Mouse (Mus musculus) embryonic facial prominence, embryonic 15.5 days (tissue): ENCODE measurements around the gene BC052040. TPM values are rescaled to one million over a fixed set of nuclear protein-coding genes. Genes with fewer than 3 reads are reported as not detected.
A peak's percentile ranks its signal among the peaks of the same experiment; 100 is the strongest.

ENCODE experiments used
- ATAC-seq: fragments of 200-750 bp; cut with Nextera tagmentation; 2 replicates; pipeline ENCODE4 v1.8.0; 2017; ENCODE audit warnings: low read depth, moderate TSS enrichment; ENCODE audit not compliant: insufficient number of reproducible peaks, low FRiP score, low TSS enrichment
- H3K27ac ChIP-seq: fragments of 300-500 bp; sonication (generic); replicated peaks from 2 replicates; pipeline ENCODE4 v1.5.1; 2015; ENCODE audit warnings: mild to moderate bottlenecking, inconsistent platforms
- H3K27me3 ChIP-seq: fragments of 300-500 bp; sonication (generic); 2 replicates; pipeline ENCODE4 v1.6.1; 2015; ENCODE audit warnings: inconsistent platforms
- H3K36me3 ChIP-seq: fragments of 300-500 bp; sonication (generic); 2 replicates; pipeline ENCODE4 v1.6.1; 2015; ENCODE audit warnings: mild to moderate bottlenecking, inconsistent platforms
- H3K4me1 ChIP-seq: fragments of 300-500 bp; sonication (generic); 2 replicates; pipeline ENCODE4 v1.6.1; 2015; ENCODE audit warnings: inconsistent platforms
- H3K4me2 ChIP-seq: fragments of 300-500 bp; sonication (generic); replicated peaks from 2 replicates; pipeline ENCODE4 v1.6.1; 2015; ENCODE audit warnings: mild to moderate bottlenecking, inconsistent platforms
- H3K4me3 ChIP-seq: fragments of 300-500 bp; sonication (generic); replicated peaks from 2 replicates; pipeline ENCODE4 v1.5.1; 2015; ENCODE audit warnings: mild to moderate bottlenecking, inconsistent platforms
- H3K9ac ChIP-seq: fragments of 300-500 bp; sonication (generic); 2 replicates; pipeline ENCODE4 v1.6.1; 2015; ENCODE audit warnings: inconsistent platforms
- H3K9me3 ChIP-seq: fragments of 300-500 bp; sonication (generic); replicated peaks from 2 replicates; pipeline ENCODE4 v1.6.1; 2016; ENCODE audit warnings: inconsistent platforms
- WGBS: fragments of 180-500 bp; shearing (Covaris S2); methylation state at CpG from one replicate; pipeline ENCODE4 v1.1.7; 2015; 5-methylcytosine and 5-hydroxymethylcytosine counted together
- polyA plus RNA-seq: library from polyadenylated mRNA; unstranded; fragments of >200 nt; fragmentation: Nextera tagmentation; extraction: Ambion mirVana; gene quantifications from 2 replicates; pipeline ENCODE4 v1.2.1, GENCODE M21; 2015

BC052040 gene
- polyA plus RNA-seq, 1 experiment from 2014 or later: 11.5 TPM

- H3K9me3 ChIP-seq: no peaks in the 10 kb centered on the region
- H3K9ac ChIP-seq: no peak overlapping the region
- H3K27me3 ChIP-seq: no peaks in the 10 kb centered on the region
- H3K4me2 ChIP-seq: no peak overlapping the region
- 79% methylated on average over 1 of the region's 1 CpGs for WGBS
- H3K27ac ChIP-seq: no peak overlapping the region
- ATAC-seq: no peak
- 0 out of 2 replicates have a peak, but pooled peaks cover 6% of the 10 kb centered on the region for H3K4me1 ChIP-seq
- no peaks in the 10 kb centered on the region for H3K36me3 ChIP-seq
- H3K4me3 ChIP-seq: no peak overlapping the region
These were observed 191.2 kb downstream of the BC052040 start for GRCm38 (mm10) chr2:115772709-115773108.

DNA sequence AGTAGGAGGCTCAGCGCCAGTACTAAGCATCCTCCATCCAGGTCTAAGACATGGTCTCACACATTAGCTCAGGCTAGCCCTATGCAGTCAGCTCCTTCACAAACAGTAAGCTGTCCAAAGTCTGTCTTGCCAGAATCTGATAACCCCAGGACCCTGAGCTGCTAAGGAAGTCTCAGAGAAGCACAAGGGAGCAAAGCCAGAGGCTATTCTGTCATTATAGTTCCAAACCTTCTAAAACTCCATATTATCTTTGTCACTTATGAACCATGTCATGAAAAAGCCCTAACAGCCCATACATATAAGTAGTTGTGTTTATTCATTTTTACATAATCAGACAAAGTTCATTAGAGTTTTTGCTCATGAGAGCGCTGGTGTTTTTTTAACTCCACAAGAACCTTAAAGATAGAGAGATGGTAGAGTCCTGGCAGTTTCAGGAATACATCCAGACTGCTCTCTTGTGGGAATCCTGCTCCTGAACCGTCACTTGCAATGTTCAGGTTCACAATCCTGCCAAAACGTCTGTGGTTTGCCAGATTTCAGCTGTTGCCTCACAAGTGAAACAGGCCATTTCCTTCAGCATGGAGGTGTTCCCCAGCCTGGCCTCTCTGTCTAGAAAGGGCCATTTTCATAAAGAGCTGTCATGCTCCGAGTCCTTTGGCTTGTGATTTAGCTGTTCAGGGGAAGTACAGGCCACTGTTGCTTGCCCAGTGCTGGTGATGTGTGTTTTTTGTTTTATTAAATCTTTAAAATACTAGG lies 192.8 kb downstream of the BC052040 start:
- Histone ChIP-seq H3K27me3 (no peaks in the 10 kb centered on the region), H3K9me3 (no peaks in the 10 kb centered on the region), H3K9ac (no peak overlapping the region), H3K4me3 (no peak overlapping the region), H3K36me3 (no peaks in the 10 kb centered on the region), H3K27ac (no peak overlapping the region), H3K4me2 (no peak overlapping the region), H3K4me1 (0 out of 2 replicates have a peak, but pooled peaks cover 6% of the 10 kb centered on the region)
- 68% methylated on average over 5 of the region's 5 CpGs for WGBS
- ATAC-seq: no peak

GRCm38 (mm10) chr2:115775488-115776217 lies 194.1 kb downstream of the BC052040 start:
- no peak overlapping the region for H3K9ac ChIP-seq
- H3K4me2 ChIP-seq: no peak overlapping the region
- no peaks in the 10 kb centered on the region for H3K9me3 ChIP-seq
- H3K27me3 ChIP-seq: no peaks in the 10 kb centered on the region
- 45% methylated on average over 8 of the region's 8 CpGs for WGBS
- H3K4me3 ChIP-seq: no peak overlapping the region
- no peaks in the 10 kb centered on the region for H3K36me3 ChIP-seq
- no peak overlapping the region for H3K27ac ChIP-seq
- no peak for ATAC-seq
- 0 out of 2 replicates have a peak, but pooled peaks cover 6% of the 10 kb centered on the region for H3K4me1 ChIP-seq

- Histone ChIP-seq H3K4me3 (no peak overlapping the region), H3K36me3 (no peaks in the 10 kb centered on the region), H3K9me3 (no peaks in the 10 kb centered on the region), H3K27me3 (no peaks in the 10 kb centered on the region), H3K4me2 (no peak overlapping the region), H3K4me1 (0 out of 2 replicates have a peak, but pooled peaks cover 6% of the 10 kb centered on the region), H3K9ac (no peak overlapping the region), H3K27ac (no peak overlapping the region)
- no peak for ATAC-seq
- WGBS: 64% methylated on average over 17 of the region's 17 CpGs
These were observed 195.7 kb downstream of the BC052040 start for GRCm38 (mm10) chr2:115776924-115777860.

DNA sequence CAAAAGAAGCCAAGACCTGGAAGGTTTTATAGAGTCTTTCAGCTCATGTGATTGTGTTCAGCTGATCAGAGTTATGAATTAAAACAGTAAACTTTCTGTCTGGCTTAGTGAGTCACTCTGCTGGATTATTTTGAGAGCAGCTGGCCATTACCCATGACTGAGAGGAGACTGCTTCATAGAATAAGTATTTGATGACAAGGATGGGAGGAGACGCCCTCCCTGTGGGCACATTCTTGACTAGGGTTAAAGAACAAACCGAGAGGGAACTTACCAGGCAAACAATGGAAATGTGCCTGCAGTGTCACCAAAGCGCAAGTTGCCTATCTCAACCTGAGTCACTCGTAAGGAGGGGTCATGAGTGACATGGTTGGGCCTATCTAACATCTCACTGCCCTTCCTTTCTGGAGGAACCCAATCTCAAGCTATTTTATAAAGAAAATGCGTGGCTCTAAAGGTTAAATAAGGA lies 199.1 kb downstream of the BC052040 start:
- WGBS: 71% methylated on average over 5 of the region's 5 CpGs

GRCm38 (mm10) chr2:115785687-115786086 lies 204.2 kb downstream of the BC052040 start:
- H3K27ac ChIP-seq: no peak overlapping the region
- no peak for ATAC-seq

More for the DNA sequence above, 199.1 kb downstream of the BC052040 start:
- no peak overlapping the region for H3K27ac ChIP-seq
- no peak overlapping the region for H3K4me3 ChIP-seq
- 0 out of 2 replicates have a peak, but pooled peaks cover 6% of the 10 kb centered on the region for H3K4me1 ChIP-seq
- H3K36me3 ChIP-seq: no peaks in the 10 kb centered on the region
- H3K4me2 ChIP-seq: no peak overlapping the region
- H3K9me3 ChIP-seq: no peaks in the 10 kb centered on the region
- no peak overlapping the region for H3K9ac ChIP-seq
- no peak for ATAC-seq
- no peaks in the 10 kb centered on the region for H3K27me3 ChIP-seq

GRCm38 (mm10) chr2:115798839-115799238 lies 217.3 kb downstream of the BC052040 start:
- Histone ChIP-seq H3K9me3 (no peaks in the 10 kb centered on the region), H3K4me3 (no peak overlapping the region), H3K36me3 (no peaks in the 10 kb centered on the region), H3K27ac (no peak overlapping the region), H3K4me2 (no peak overlapping the region), H3K27me3 (no peaks in the 10 kb centered on the region), H3K9ac (no peak overlapping the region), H3K4me1 (no peaks in the 10 kb centered on the region)
- 68% methylated on average over 6 of the region's 6 CpGs for WGBS
- ATAC-seq: no peak

More at GRCm38 (mm10) chr2:115785687-115786086, 204.2 kb downstream of the BC052040 start:
- H3K27me3 ChIP-seq: no peaks in the 10 kb centered on the region
- H3K36me3 ChIP-seq: no peaks in the 10 kb centered on the region
- H3K9ac ChIP-seq: no peak overlapping the region
- 37% methylated on average over 6 of the region's 6 CpGs for WGBS
- H3K9me3 ChIP-seq: no peaks in the 10 kb centered on the region
- H3K4me2 ChIP-seq: no peak overlapping the region
- H3K4me1 ChIP-seq: no peaks in the 10 kb centered on the region
- no peak overlapping the region for H3K4me3 ChIP-seq

GRCm38 (mm10) chr2:115808376-115808775 lies 226.9 kb downstream of the BC052040 start:
- Histone ChIP-seq H3K9me3 (no peaks in the 10 kb centered on the region), H3K27ac (no peak overlapping the region), H3K9ac (no peak overlapping the region), H3K4me2 (no peak overlapping the region), H3K4me1 (peaks cover 2% of the 10 kb centered on the region; the same call in 1 of the 2 replicates), H3K4me3 (no peak overlapping the region), H3K27me3 (no peaks in the 10 kb centered on the region), H3K36me3 (no peaks in the 10 kb centered on the region)
- 64% methylated on average over 4 of the region's 4 CpGs for WGBS
- ATAC-seq: no peak

DNA sequence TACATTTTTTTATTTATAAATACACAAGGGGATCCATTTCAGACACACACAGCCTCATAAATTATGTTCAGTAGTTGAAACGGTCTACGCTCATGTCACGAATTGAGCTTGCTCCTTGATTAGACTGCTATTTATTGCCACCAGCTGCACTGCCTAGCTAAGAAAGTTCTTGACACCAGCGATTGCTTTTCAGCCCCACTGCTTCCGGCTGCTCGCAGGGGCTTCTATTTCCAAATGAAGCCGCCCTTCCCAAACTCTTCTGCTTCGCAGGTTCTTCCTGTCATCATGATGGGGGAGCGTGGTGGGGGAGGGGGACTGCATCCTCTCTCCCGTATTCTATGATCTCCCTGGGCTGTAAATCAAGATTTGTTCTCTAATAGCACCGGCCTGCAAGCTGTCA lies 231.8 kb downstream of the BC052040 start:
- H3K27me3 ChIP-seq: no peaks in the 10 kb centered on the region
- WGBS: 29% methylated on average over 11 of the region's 11 CpGs
- no peak overlapping the region for H3K27ac ChIP-seq
- ATAC-seq: no peak
- peak overlapping the region; percentile 15; the same call in 1 of the 2 replicates for H3K4me2 ChIP-seq
- peaks cover 4% of the 10 kb centered on the region; the same call in 1 of the 2 replicates for H3K4me1 ChIP-seq
- H3K4me3 ChIP-seq: no peak overlapping the region
- no peaks in the 10 kb centered on the region for H3K36me3 ChIP-seq
- no peak overlapping the region for H3K9ac ChIP-seq
- H3K9me3 ChIP-seq: no peaks in the 10 kb centered on the region

DNA sequence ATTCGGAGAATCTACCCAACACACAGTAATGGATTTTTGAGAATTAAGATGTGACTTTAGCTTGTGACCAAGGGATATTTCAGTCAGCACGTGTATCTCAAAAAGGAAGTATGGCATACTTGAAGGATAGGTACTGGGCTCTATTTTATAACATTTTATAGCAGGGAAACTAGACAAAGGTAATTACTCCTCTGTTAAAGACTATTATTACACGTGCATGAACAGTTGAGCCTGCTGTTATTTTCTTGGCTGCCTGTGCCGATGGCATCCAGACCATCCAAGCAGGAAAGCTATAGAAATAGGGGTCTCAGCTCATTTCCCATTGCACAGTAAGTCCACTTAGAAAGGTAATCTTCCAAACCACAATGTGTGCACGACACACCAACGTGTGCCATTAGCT lies 232.2 kb downstream of the BC052040 start:
- no peak for ATAC-seq
- no peak overlapping the region for H3K27ac ChIP-seq
- no peak overlapping the region for H3K4me3 ChIP-seq
- no peaks in the 10 kb centered on the region for H3K9me3 ChIP-seq
- peaks cover 4% of the 10 kb centered on the region; the same call in 1 of the 2 replicates for H3K4me1 ChIP-seq
- WGBS: 60% methylated on average over 6 of the region's 6 CpGs
- H3K9ac ChIP-seq: no peak overlapping the region
- peak overlapping the region; percentile 15; the same call in 1 of the 2 replicates for H3K4me2 ChIP-seq
- no peaks in the 10 kb centered on the region for H3K36me3 ChIP-seq
- no peaks in the 10 kb centered on the region for H3K27me3 ChIP-seq
